24 mouse cellular contexts compared by ENCODE assay signal in the genomic region with DNA sequence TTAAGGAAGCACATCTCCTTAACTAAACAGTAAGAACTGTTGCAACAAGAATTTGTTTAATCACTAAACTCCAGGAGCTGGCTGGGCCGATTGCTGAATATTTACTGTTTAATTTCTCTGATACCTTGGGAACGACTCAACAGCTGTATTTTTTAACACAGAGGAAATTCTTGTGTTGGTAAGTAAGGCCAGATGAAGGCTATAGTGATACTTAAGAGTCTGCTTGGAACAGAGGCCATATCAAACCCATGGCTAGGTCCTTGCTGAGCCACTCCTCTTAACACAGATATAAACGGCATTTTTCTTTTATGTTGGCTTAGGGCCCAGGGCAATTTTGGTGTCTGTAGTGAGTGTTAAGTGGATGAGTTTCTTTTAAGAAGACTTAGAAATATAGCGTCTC. TPM values are rescaled to one million over a fixed set of nuclear protein-coding genes. Genes with fewer than 3 reads are reported as not detected.
DNase-seq lines count a peak whose midpoint lies in the region; ATAC-seq and TF ChIP-seq lines count a peak whose summit lies in the region.
"Had no signal": no experiment of that assay in that cellular context is flagged by ENCODE, and none has a peak within 500 bp of the region (broad histone marks: within the 10 kb centered on the region; RNA-seq: fewer than 3 reads in every experiment).

No protein-coding gene starts in this region.

- H3K4me3 ChIP-seq in heart, embryonic 16.5 days (ENCODE audit: low read length), result no peak overlapping the region
- H3K4me3 ChIP-seq in liver, adult 2 months (ENCODE audit: insufficient read depth, low read depth, low read length), result no peak overlapping the region
- no peak overlapping the region for H3K4me3 ChIP-seq in liver, embryonic 12.5 days
- H3K4me3 ChIP-seq in lung, postnatal 0 days (ENCODE audit: low read depth, low read length), result no peak overlapping the region
- no peak overlapping the region for H3K4me3 ChIP-seq in lung, adult 2 months (replicated peaks; ENCODE audit: extremely low read depth, low read depth, low read length)
- H3K4me3 ChIP-seq in embryonic fibroblast, embryonic 13.5 days (ENCODE audit: insufficient read depth, low read length), result no peak overlapping the region
- H3K4me3 ChIP-seq: embryonic facial prominence, embryonic 10.5 days; forebrain, embryonic 15.5 days; heart, embryonic 13.5 days had no signal

- peak overlapping the region; percentile 66 for H3K27ac ChIP-seq in heart, embryonic 16.5 days (ENCODE audit: low read length)
- H3K27ac ChIP-seq in liver, adult 2 months (replicated peaks; ENCODE audit: insufficient read depth, low read depth, low read length), result peak overlapping the region; percentile 20; the same call in 1 of the 2 replicates
- no peak overlapping the region for H3K27ac ChIP-seq in liver, embryonic 12.5 days
- H3K27ac ChIP-seq in lung, postnatal 0 days (ENCODE audit: low read length), result no peak overlapping the region
- peak overlapping the region; percentile 55; the same call in 1 of the 2 replicates for H3K27ac ChIP-seq in embryonic fibroblast, embryonic 13.5 days (ENCODE audit: insufficient read depth, low read length)
- H3K27ac ChIP-seq: embryonic facial prominence, embryonic 10.5 days; forebrain, embryonic 15.5 days; heart, embryonic 13.5 days had no signal

- no peak overlapping the region for H3K9ac ChIP-seq in heart, embryonic 16.5 days (ENCODE audit: low read length)
- H3K9ac ChIP-seq in liver, adult 2 months (ENCODE audit: low read depth, low read length), result peak overlapping the region; percentile 39
- no peak overlapping the region for H3K9ac ChIP-seq in liver, embryonic 12.5 days
- H3K9ac ChIP-seq in lung, postnatal 0 days (replicated peaks; ENCODE audit: low read depth), result no peak overlapping the region
- H3K9ac ChIP-seq: forebrain, embryonic 15.5 days; heart, embryonic 13.5 days had no signal

- no peak for TF ChIP-seq POLR2A in liver, adult 2 months (IDR thresholded peaks at IDR 0.05; ENCODE audit: extremely low read depth, insufficient read depth, low read length)
- TF ChIP-seq POLR2A in lung, adult 2 months (IDR thresholded peaks at IDR 0.05; ENCODE audit: borderline replicate concordance, extremely low read depth, low read depth, low read length), result no peak
- TF ChIP-seq POLR2A in embryonic fibroblast, embryonic 13.5 days (IDR thresholded peaks at IDR 0.05; ENCODE audit: low read depth, low read length), result no peak

- 28% methylated on average over 4 of the region's 4 CpGs for WGBS in heart, embryonic 16.5 days
- WGBS in liver, adult 2 months, result 26% methylated on average over 4 of the region's 4 CpGs
- 65% methylated on average over 4 of the region's 4 CpGs for WGBS in liver, embryonic 12.5 days (ENCODE audit: insufficient replicate concordance)
- 23% methylated on average over 4 of the region's 4 CpGs for WGBS in lung, postnatal 0 days
- WGBS in lung, adult 2 months, result 39% methylated on average over 4 of the region's 4 CpGs

- H3K27me3 ChIP-seq in heart, embryonic 16.5 days (ENCODE audit: control insufficient read depth, insufficient read depth, low read length), result no peaks in the 10 kb centered on the region
- H3K27me3 ChIP-seq in liver, adult 2 months (ENCODE audit: control insufficient read depth, insufficient read depth, low read length), result no peaks in the 10 kb centered on the region
- H3K27me3 ChIP-seq in liver, embryonic 12.5 days (replicated peaks), result peaks cover 13% of the 10 kb centered on the region
- no peaks in the 10 kb centered on the region for H3K27me3 ChIP-seq in lung, postnatal 0 days (replicated peaks; ENCODE audit: insufficient read depth, low read length)

- no peaks in the 10 kb centered on the region for H3K9me3 ChIP-seq in heart, embryonic 16.5 days (replicated peaks; ENCODE audit: control insufficient read depth, low read length)
- H3K9me3 ChIP-seq in liver, embryonic 12.5 days (replicated peaks), result no peaks in the 10 kb centered on the region
- no peaks in the 10 kb centered on the region for H3K9me3 ChIP-seq in lung, postnatal 0 days (ENCODE audit: low read length)
- H3K9me3 ChIP-seq: embryonic facial prominence, embryonic 10.5 days; forebrain, embryonic 15.5 days; G1E; heart, embryonic 13.5 days had no signal

- H3K36me3 ChIP-seq in heart, embryonic 16.5 days (ENCODE audit: control insufficient read depth, insufficient read depth), result no peaks in the 10 kb centered on the region
- 0 out of 2 replicates have a peak, but pooled peaks cover 1% of the 10 kb centered on the region for H3K36me3 ChIP-seq in liver, adult 2 months (ENCODE audit: control insufficient read depth, insufficient read depth, low read length)
- no peaks in the 10 kb centered on the region for H3K36me3 ChIP-seq in liver, embryonic 12.5 days
- no peaks in the 10 kb centered on the region for H3K36me3 ChIP-seq in lung, postnatal 0 days (ENCODE audit: insufficient read depth, low read length)
- H3K36me3 ChIP-seq: embryonic facial prominence, embryonic 10.5 days; forebrain, embryonic 15.5 days; G1E; heart, embryonic 13.5 days had no signal

- TF ChIP-seq CTCF in liver, adult 2 months (IDR thresholded peaks at IDR 0.05; ENCODE audit: low read depth, low read length), result no peak
- TF ChIP-seq CTCF in lung, postnatal 0 days (IDR thresholded peaks at IDR 0.05), result no peak
- no peak for TF ChIP-seq CTCF in lung, adult 2 months (IDR thresholded peaks at IDR 0.05; ENCODE audit: insufficient read depth, low read length)
- TF ChIP-seq CTCF in embryonic fibroblast, embryonic 13.5 days (IDR thresholded peaks at IDR 0.05; ENCODE audit: borderline replicate concordance, insufficient read depth, low read length), result no peak

- H3K4me1 ChIP-seq in heart, embryonic 16.5 days (ENCODE audit: control insufficient read depth, insufficient read depth, low read length), result peaks cover 3% of the 10 kb centered on the region; the same call in 1 of the 2 replicates
- peaks cover 4% of the 10 kb centered on the region; the same call in 1 of the 2 replicates for H3K4me1 ChIP-seq in liver, adult 2 months (ENCODE audit: control insufficient read depth, insufficient read depth, low read length)
- no peaks in the 10 kb centered on the region for H3K4me1 ChIP-seq in liver, embryonic 12.5 days
- H3K4me1 ChIP-seq in lung, postnatal 0 days (ENCODE audit: insufficient read depth, low read depth, low read length), result no peaks in the 10 kb centered on the region
- H3K4me1 ChIP-seq in lung, adult 2 months (ENCODE audit: control insufficient read depth, insufficient read depth, low read length), result no peaks in the 10 kb centered on the region
- H3K4me1 ChIP-seq in embryonic fibroblast, embryonic 13.5 days (ENCODE audit: control insufficient read depth, insufficient read depth, low read length), result peaks cover 9% of the 10 kb centered on the region
- H3K4me1 ChIP-seq: forebrain, embryonic 15.5 days had no signal

- no peaks in the 10 kb centered on the region for H3K79me2 ChIP-seq in liver, adult 2 months (ENCODE audit: control insufficient read depth, insufficient read depth, low read length)

- ATAC-seq in heart, embryonic 16.5 days (replicated peaks; ENCODE audit: extremely low read depth, insufficient read depth, low FRiP score), result no peak
- no peak for ATAC-seq in liver, embryonic 12.5 days
- peak; percentile 69 for ATAC-seq in lung, postnatal 0 days
- ATAC-seq: CD4-positive, CD25-positive, alpha-beta regulatory T cell, adult 4 months; forebrain, embryonic 15.5 days had no signal

- 0 out of 2 replicates have a peak, but pooled peaks have one; percentile 10 for TF ChIP-seq EP300 in lung, postnatal 0 days (IDR thresholded peaks at IDR 0.05)

- DNase-seq in heart, postnatal 14 days, result no peak
- DNase-seq in liver, adult 2 months (ENCODE audit: extremely low read depth, low read depth, low spot score), result peak; percentile 55
- DNase-seq in lung, postnatal 0 days (ENCODE audit: low spot score), result peak; percentile 72
- no peak for DNase-seq in lung, adult 2 months
- no peak for DNase-seq in natural killer cell, adult 2 months (ENCODE audit: low spot score in 2 of 2)
- DNase-seq: adrenal gland, adult 8-10 months; adrenal gland, postnatal 36 days; B cell, adult 2 months; cerebellum, adult 2 months; cerebellum, postnatal 10 days; gastrocnemius, postnatal 36 days; heart, adult 11 months had no signal

- no peak overlapping the region for H3K4me2 ChIP-seq in heart, embryonic 16.5 days (ENCODE audit: low read depth, low read length)
- H3K4me2 ChIP-seq in liver, embryonic 12.5 days, result no peak overlapping the region
- H3K4me2 ChIP-seq in lung, postnatal 0 days (replicated peaks; ENCODE audit: low read depth, low read length), result no peak overlapping the region
- H3K4me2 ChIP-seq: forebrain, embryonic 15.5 days; heart, embryonic 13.5 days had no signal

- intact Hi-C loops in heart, postnatal 14 days (cut with DNase I), result no loop called here

RNA-seq across cellular contexts. Expression of a gene that starts 3.1 kb away (rescaled TPM):
- polyA plus RNA-seq in heart, embryonic 16.5 days (2015; fragmentation: Nextera tagmentation; extraction: Ambion mirVana), result 7.2 and 15.1 TPM in 2 replicates
- total RNA-seq in heart, postnatal 14 days (2021), result 1 to 10 TPM in 1 of 2 experiments, under 1 TPM in 1; 0.38 to 1.2 TPM
- 17.6 and 21.8 TPM in 2 replicates for total RNA-seq in liver, adult 2 months (2014; rRNA removed)
- polyA plus RNA-seq in liver, adult 2 months (2012; rRNA removed), result 25.2 and 25.8 TPM in 2 replicates
- 0.12 and 0.24 TPM in 2 replicates for polyA plus RNA-seq in liver, embryonic 12.5 days (2016; fragmentation: Nextera tagmentation; extraction: Ambion mirVana)
- 0.37 and 0.69 TPM in 2 replicates for polyA plus RNA-seq in lung, postnatal 0 days (2015; fragmentation: Nextera tagmentation; extraction: Ambion mirVana)
- polyA plus RNA-seq in lung, adult 2 months (2012; rRNA removed), result 2.0 and 3.7 TPM in 2 replicates
- polyA plus RNA-seq in embryonic fibroblast, embryonic 13.5 days (2011; ENCODE audit: insufficient read length, low read depth, missing spikeins), result 1.1 and 1.7 TPM in 2 replicates
- polyA plus RNA-seq: forebrain, embryonic 15.5 days; G1E had no signal

RNA-seq across cellular contexts. Expression of a gene that starts 6.5 kb away (rescaled TPM):
- 0.71 TPM in 1 of 2 replicates, not detected in the other for polyA plus RNA-seq in heart, embryonic 16.5 days (2015; fragmentation: Nextera tagmentation; extraction: Ambion mirVana)
- total RNA-seq in heart, postnatal 14 days (2021), result under 1 TPM in 1 of 2 experiments, not detected in 1; 0.39 TPM
- total RNA-seq in liver, adult 2 months (2014; rRNA removed), result 1.1 and 1.5 TPM in 2 replicates
- polyA plus RNA-seq in liver, adult 2 months (2012; rRNA removed), result 0.15 and 0.32 TPM in 2 replicates
- polyA plus RNA-seq in liver, embryonic 12.5 days (2016; fragmentation: Nextera tagmentation; extraction: Ambion mirVana), result not detected in 2 replicates
- not detected in 2 replicates for polyA plus RNA-seq in lung, postnatal 0 days (2015; fragmentation: Nextera tagmentation; extraction: Ambion mirVana)
- 0.37 and 1.5 TPM in 2 replicates for polyA plus RNA-seq in lung, adult 2 months (2012; rRNA removed)
- 1.8 and 2.2 TPM in 2 replicates for polyA plus RNA-seq in embryonic fibroblast, embryonic 13.5 days (2011; ENCODE audit: insufficient read length, low read depth, missing spikeins)
- total RNA-seq: adrenal gland, postnatal 36 days; G1E; heart, postnatal 10 days; hematopoietic stem cell, adult 5-6 weeks had no signal
- polyA plus RNA-seq: embryonic facial prominence, embryonic 10.5 days; embryonic facial prominence, embryonic 14.5 days; forebrain, embryonic 11.5 days; forebrain, embryonic 15.5 days; heart, embryonic 13.5 days had no signal

Comparison
In these comparisons a context has a peak if more than half of its experiments do, and no peak if none do; other contexts are left out.
1. H3K27ac ChIP-seq: peak in heart, embryonic 16.5 days (single experiment), liver, adult 2 months (single experiment) and embryonic fibroblast, embryonic 13.5 days (single experiment); none in liver, embryonic 12.5 days (single experiment) and lung, postnatal 0 days (single experiment).
2. DNase-seq: peak in liver, adult 2 months (single experiment) and lung, postnatal 0 days (single experiment); none in heart, postnatal 14 days (0 of 2), lung, adult 2 months (single experiment) and natural killer cell, adult 2 months (0 of 2).